Mouse (Mus musculus) hindbrain, embryonic 16.5 days (tissue): ENCODE data around the gene Olfr1189. TPM values are rescaled to one million over a fixed set of nuclear protein-coding genes. Genes with fewer than 3 reads are reported as not detected.
"Not testable (repeated sequence)": the region's sequence is repeated elsewhere in the genome, so short reads cannot be mapped to it uniquely, and the experiment has no call there.

Experiments used
- ATAC-seq: fragments of 200-750 bp; cut with Nextera tagmentation; 2 replicates; pipeline ENCODE4 v1.8.0; 2017; ENCODE audit warnings: moderate TSS enrichment, moderate library complexity
- H3K27ac ChIP-seq: fragments of 300-500 bp; sonication (generic); 2 replicates; pipeline ENCODE4 v1.5.1; 2014; ENCODE audit warnings: low read depth, mild to moderate bottlenecking, control low read depth, low read length, moderate library complexity
- H3K27me3 ChIP-seq: fragments of 300-500 bp; sonication (generic); replicated peaks from 2 replicates; pipeline ENCODE4 v1.6.1; 2014; ENCODE audit warnings: low read length; ENCODE audit not compliant: control insufficient read depth, insufficient read depth
- H3K36me3 ChIP-seq: fragments of 300-500 bp; sonication (generic); 2 replicates; pipeline ENCODE4 v1.6.1; 2014; ENCODE audit warnings: mild to moderate bottlenecking, low read length, moderate library complexity, mixed read lengths; ENCODE audit not compliant: control insufficient read depth, insufficient read depth
- H3K4me1 ChIP-seq: fragments of 300-500 bp; sonication (generic); 2 replicates; pipeline ENCODE4 v1.6.1; 2014; ENCODE audit warnings: low read depth, low read length; ENCODE audit not compliant: control insufficient read depth, insufficient read depth
- H3K4me2 ChIP-seq: fragments of 300-500 bp; sonication (generic); 2 replicates; pipeline ENCODE4 v1.6.1; 2014; ENCODE audit warnings: mild to moderate bottlenecking, low read length, control low read depth, moderate library complexity
- H3K4me3 ChIP-seq: fragments of 300-500 bp; sonication (generic); 2 replicates; pipeline ENCODE4 v1.5.1; 2014; ENCODE audit warnings: mild to moderate bottlenecking, low read length, control low read depth, moderate library complexity
- H3K9ac ChIP-seq: fragments of 300-500 bp; sonication (generic); 2 replicates; pipeline ENCODE4 v1.6.1; 2014; ENCODE audit warnings: low read depth, mild to moderate bottlenecking, control low read depth, low read length, moderate library complexity
- H3K9me3 ChIP-seq: fragments of 300-500 bp; sonication (generic); 2 replicates; pipeline ENCODE4 v1.6.1; 2014; ENCODE audit warnings: mild to moderate bottlenecking, low read length, moderate library complexity; ENCODE audit not compliant: control insufficient read depth
- WGBS: fragments of 180-500 bp; shearing (Covaris S2); extraction: QIAGEN DNeasy Blood & Tissue Kit; methylation state at CpG from one replicate; pipeline ENCODE4 v1.1.7; 2014; 5-methylcytosine and 5-hydroxymethylcytosine counted together
- polyA plus RNA-seq: library from polyadenylated mRNA; unstranded; fragments of >200 nt; fragmentation: Nextera tagmentation; extraction: Ambion mirVana; gene quantifications from 2 replicates; pipeline ENCODE4 v1.2.1, GENCODE M21; 2015

The Olfr1189 gene
- polyA plus RNA-seq: not detected in 2 replicates

GRCm38 (mm10) chr2:88586154-88586553, at the start of gene Olfr1189:
Gene Olfr1189 (plus strand): TSS chr2:88586454.
- Histone ChIP-seq H3K4me2 (no peak within 1 kb of the TSS), H3K9me3 (no peaks in the 10 kb centered on the region), H3K27ac (no peak within 1 kb of the TSS), H3K4me1 (no peaks in the 10 kb centered on the region), H3K9ac (no peak within 1 kb of the TSS), H3K36me3 (no peaks in the 10 kb centered on the region), H3K4me3 (no peak within 1 kb of the TSS), H3K27me3 (no peaks in the 10 kb centered on the region)
- ATAC-seq: no peak

- no peak for ATAC-seq
- Histone ChIP-seq H3K4me2 (no peak within 1 kb of the TSS), H3K9me3 (no peaks in the 10 kb centered on the region), H3K36me3 (no peaks in the 10 kb centered on the region), H3K27me3 (no peaks in the 10 kb centered on the region), H3K4me1 (no peaks in the 10 kb centered on the region), H3K9ac (no peak within 1 kb of the TSS), H3K27ac (no peak within 1 kb of the TSS), H3K4me3 (no peak within 1 kb of the TSS)
- WGBS: 86% methylated on average over 2 of the region's 2 CpGs
These were observed 29.6 kb upstream of the Olfr1189 start, which contains the start of gene Olfr1188 for GRCm38 (mm10) chr2:88556635-88557034. Gene Olfr1188 (plus strand): TSS chr2:88556935.

- not testable (repeated sequence) for H3K4me2 ChIP-seq, H3K9me3 ChIP-seq, H3K4me3 ChIP-seq, ATAC-seq, H3K9ac ChIP-seq, H3K27me3 ChIP-seq, H3K27ac ChIP-seq, H3K36me3 ChIP-seq, H3K4me1 ChIP-seq
- 89% methylated on average over 12 of the region's 12 CpGs for whole genome bisulfite sequencing
These were observed 13.6 kb upstream of the Olfr1189 start for GRCm38 (mm10) chr2:88572696-88573095.

GRCm38 (mm10) chr2:88640242-88640641, 54.0 kb downstream of the Olfr1189 start, which contains the start of gene Olfr1191-ps1:
Gene Olfr1191-ps1 (plus strand): TSS chr2:88640542.
- not testable (repeated sequence) for H3K4me1 ChIP-seq, ATAC-seq, H3K9ac ChIP-seq, H3K27ac ChIP-seq, H3K9me3 ChIP-seq, H3K27me3 ChIP-seq, H3K4me3 ChIP-seq, H3K36me3 ChIP-seq, H3K4me2 ChIP-seq
- 95% methylated on average over 1 of the region's 1 CpGs for WGBS

Other genes with a start within 250 kb of the Olfr1189 start
- not detected in 2 replicates for gene Olfr1176, start 249.7 kb upstream of the Olfr1189 start, polyA plus RNA-seq
- gene Olfr1177-ps, start 240.0 kb upstream of the Olfr1189 start, polyA plus RNA-seq: not detected in 2 replicates
- gene Olfr1178, start 199.4 kb upstream of the Olfr1189 start, polyA plus RNA-seq: not detected in 2 replicates
- gene Olfr1179, start 180.0 kb upstream of the Olfr1189 start, polyA plus RNA-seq: not detected in 2 replicates
- not detected in 2 replicates for gene Olfr1180, start 167.3 kb upstream of the Olfr1189 start, polyA plus RNA-seq
- gene Olfr1181, start 160.3 kb upstream of the Olfr1189 start, polyA plus RNA-seq: not detected in 2 replicates
- not detected in 2 replicates for gene Gm13757, start 137.3 kb upstream of the Olfr1189 start, polyA plus RNA-seq
- gene Olfr1183, start 131.6 kb upstream of the Olfr1189 start, polyA plus RNA-seq: not detected in 2 replicates
- gene Olfr1184, start 102.9 kb upstream of the Olfr1189 start, polyA plus RNA-seq: not detected in 2 replicates
- not detected in 2 replicates for gene Olfr1185-ps1, start 93.1 kb upstream of the Olfr1189 start, polyA plus RNA-seq
- not detected in 2 replicates for gene Olfr1186, start 67.9 kb upstream of the Olfr1189 start, polyA plus RNA-seq
- not detected in 2 replicates for gene Olfr1188, start 29.5 kb upstream of the Olfr1189 start, polyA plus RNA-seq
- not detected in 2 replicates for gene Olfr1191-ps1, start 54.1 kb downstream of the Olfr1189 start, polyA plus RNA-seq
- not detected in 2 replicates for gene Olfr1192-ps1, start 62.1 kb downstream of the Olfr1189 start, polyA plus RNA-seq
- not detected in 2 replicates for gene Olfr1193, start 89.2 kb downstream of the Olfr1189 start, polyA plus RNA-seq
- gene Olfr1195, start 102.7 kb downstream of the Olfr1189 start, polyA plus RNA-seq: not detected in 2 replicates
- gene Olfr1196, start 118.1 kb downstream of the Olfr1189 start, polyA plus RNA-seq: not detected in 2 replicates
- not detected in 2 replicates for gene Olfr1197, start 145.9 kb downstream of the Olfr1189 start, polyA plus RNA-seq
- not detected in 2 replicates for gene Olfr1198, start 164.9 kb downstream of the Olfr1189 start, polyA plus RNA-seq
- gene Olfr1199, start 174.0 kb downstream of the Olfr1189 start, polyA plus RNA-seq: not detected in 2 replicates
- gene Olfr1200, start 184.0 kb downstream of the Olfr1189 start, polyA plus RNA-seq: not detected in 2 replicates
- gene Olfr1201, start 206.6 kb downstream of the Olfr1189 start, polyA plus RNA-seq: not detected in 2 replicates
- not detected in 2 replicates for gene Olfr1202, start 228.0 kb downstream of the Olfr1189 start, polyA plus RNA-seq
- gene Olfr1205, start 243.3 kb downstream of the Olfr1189 start, polyA plus RNA-seq: not detected in 2 replicates